Mouse (Mus musculus) layer of hippocampus, adult 9-10 months (tissue): ENCODE data around the gene Mdc1.

Experiments
- DNase-seq: peaks from one replicate; pipeline ENCODE4 v3.0.0; 2022; ENCODE audit warnings: low spot score

The Mdc1 gene

DNA sequence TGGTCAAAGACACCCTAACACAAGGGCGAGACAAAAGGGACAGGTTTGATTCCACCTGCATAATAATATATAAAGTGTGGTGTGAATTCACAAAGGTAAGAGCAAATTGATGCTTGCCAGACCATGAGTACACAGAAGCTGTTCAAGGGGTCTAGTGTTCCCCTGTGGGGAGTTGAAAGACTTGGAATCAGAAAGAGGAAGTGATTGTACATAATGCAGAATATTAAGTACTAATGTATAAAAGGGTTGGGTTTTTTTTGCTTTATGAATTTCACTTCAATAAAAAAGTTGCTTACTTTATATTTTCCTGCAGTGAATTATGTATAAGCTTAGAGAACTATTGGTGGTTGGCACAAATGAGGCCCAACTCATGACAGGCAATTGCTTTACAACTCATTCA is 18.1 kb downstream of the Mdc1 start:
- DNase-seq, result no peak

DNA sequence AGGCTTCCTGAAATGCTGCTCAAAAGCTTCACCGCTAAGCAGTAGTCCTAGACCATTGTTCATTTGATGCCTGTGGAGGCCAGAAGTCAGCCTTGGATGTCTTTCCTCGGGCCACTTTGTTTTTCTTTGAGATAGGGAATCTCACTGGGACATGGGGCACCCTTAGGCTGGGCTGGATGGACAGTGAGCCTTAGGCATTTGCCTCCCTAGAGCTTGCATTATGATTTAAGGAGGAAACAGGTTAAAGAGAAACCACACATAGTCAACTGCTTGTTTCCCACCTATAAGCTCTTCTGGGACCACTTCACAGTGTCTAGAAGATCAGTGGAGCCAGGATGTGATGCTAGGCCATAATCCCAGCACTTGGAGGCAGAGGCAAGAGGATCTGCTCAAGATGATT is 18.5 kb downstream of the Mdc1 start:
- no peak for DNase-seq

DNA sequence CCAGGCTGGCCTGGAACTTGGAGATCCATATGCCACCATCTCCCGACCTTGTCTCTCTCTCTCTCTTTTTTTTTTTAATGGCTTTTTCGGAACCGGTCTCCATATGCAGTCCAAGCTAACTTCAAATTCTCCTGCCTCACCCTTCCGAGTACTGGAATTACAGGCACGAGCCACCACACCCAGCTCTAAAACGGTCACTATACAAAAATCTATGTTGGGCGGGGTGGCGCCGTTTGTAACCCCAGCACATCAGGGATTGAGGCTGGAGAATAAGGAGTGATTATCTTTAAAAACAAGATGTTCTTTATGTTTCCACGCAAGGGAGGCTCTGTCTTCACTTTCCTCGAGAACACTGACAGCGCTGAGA is 19.5 kb downstream of the Mdc1 start:
- DNase-seq, result no peak

DNA sequence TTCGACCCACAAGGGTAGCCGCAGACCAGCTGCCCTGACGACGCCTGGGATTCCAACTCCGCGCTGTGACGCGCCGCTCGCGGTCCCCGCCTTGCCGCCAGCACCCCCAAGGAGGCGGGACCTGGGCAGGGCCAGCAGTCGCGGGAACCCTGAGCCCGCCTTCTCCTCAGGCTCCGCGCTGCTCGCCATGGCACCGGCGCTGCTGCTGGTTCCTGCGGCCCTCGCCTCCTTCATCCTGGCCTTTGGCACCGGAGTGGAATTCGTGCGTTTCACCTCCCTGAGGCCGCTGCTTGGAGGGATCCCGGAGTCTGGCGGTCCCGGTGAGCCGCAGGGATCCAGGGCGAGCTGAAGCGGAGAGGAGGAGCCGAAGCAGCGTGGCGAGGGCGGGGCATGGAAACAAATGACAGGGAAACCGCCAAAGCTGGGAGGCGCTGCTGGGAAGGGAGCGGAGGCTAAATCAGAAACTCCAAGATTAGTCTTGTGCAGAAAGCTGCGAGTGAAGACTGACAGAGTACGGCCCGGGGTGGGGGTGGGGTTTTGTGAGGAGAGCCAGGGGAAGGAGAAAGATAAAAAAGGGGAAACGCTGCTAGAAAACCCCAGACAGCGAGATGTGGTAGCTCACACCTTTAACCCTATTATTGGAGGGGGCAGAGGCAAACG is 20.0 kb downstream of the Mdc1 start, which contains the start of gene Nrm:
TSS of gene Nrm (plus strand) at position 121 of the 660 bp plus-strand sequence.
- DNase-seq, result no peak

DNA sequence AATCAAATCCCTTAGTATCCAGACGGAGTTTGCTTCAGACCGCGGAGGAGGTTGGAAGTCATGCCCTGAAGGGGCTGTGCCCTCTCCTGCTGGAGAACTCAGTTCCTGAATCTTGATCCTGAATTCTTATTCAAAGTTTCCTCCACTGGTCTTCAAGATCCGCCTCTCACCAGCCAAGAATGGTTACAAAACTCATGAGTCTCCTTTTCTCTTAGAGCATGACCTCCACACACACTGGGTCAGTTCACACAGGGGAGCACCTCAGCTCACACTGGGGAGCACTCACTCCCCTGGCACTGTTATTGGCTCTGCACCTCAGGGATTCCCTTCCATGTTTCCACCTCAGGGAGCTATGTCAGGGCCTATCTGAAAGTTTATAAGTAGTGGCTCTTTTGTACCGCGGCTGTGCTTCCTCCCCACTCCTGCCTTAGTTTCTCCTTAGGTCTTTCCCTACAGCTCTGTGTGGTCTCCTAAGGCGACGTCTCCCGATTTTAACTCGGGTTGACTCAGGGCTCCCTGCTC is 23.6 kb downstream of the Mdc1 start:
- DNase-seq, result no peak

DNA sequence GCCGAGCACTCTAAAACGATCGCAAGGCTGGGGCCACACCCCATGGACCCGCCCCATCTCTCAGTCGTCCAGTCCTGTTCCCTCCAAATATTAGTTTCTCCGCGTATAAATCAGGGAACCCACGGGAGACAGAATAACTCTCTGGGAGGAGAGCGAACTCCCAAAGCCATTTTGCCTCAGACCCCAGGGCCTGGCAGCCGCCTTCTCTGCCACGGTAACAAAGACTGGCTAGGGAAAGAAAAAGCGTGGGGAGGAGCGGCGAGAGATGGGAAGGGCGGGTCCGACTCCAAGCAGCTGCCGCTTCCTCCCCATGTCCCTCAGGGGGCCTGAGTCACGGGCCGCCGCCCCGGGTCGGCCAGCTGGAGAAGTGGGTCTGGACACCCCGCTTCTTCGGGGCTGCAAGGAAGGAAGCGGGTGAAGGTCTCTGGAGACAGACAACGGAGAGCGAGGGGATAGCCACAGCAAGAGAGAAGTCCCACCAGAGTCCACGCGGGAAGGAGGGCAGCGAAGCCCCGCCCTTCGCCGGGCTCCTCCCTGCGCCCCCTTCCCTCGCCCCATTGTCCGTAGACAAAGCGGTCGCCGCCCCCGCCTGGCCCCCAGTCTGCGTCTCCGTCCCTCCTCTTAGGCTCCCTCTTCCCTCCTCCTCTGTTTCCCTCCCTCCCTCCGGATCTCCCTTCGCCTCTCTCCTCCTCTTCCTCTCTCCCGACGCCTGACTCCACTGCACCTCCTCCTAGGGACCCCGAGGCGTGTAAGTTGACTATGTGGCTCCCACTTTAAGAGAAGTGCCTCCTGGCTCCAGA is 24.4 kb downstream of the Mdc1 start, which contains the start of gene Ppp1r18:
TSS of gene Ppp1r18 (plus strand) at position 113 of the 800 bp plus-strand sequence.
- no peak for DNase-seq

DNA sequence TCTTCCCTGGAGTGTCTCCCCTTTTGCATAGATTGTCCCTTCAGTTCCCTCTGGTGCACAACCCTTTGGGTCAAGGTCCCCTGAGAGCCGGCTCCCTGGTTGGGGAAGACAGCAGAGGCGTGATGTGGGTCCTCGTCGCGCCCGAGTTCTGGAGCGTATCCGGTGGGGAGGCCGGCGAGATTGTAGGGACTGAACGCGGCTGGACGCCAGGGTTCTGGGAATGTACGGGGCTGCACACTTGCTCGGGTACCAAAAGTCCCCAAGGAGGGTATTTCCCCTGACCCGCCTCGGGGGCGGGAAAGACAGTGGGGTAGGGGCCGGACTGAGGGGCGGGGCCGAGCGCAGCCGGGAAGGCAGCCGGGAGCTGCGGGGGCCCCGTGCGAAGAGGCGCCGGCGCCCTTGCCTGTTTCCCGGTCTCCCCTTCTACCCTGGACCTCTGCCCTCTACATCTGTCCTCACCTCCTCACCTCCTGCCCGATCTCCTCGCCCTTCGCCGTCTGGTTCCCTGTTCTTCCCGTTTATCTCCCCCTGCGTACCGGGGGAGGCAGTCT is 25.0 kb downstream of the Mdc1 start:
- no peak for DNase-seq

DNA sequence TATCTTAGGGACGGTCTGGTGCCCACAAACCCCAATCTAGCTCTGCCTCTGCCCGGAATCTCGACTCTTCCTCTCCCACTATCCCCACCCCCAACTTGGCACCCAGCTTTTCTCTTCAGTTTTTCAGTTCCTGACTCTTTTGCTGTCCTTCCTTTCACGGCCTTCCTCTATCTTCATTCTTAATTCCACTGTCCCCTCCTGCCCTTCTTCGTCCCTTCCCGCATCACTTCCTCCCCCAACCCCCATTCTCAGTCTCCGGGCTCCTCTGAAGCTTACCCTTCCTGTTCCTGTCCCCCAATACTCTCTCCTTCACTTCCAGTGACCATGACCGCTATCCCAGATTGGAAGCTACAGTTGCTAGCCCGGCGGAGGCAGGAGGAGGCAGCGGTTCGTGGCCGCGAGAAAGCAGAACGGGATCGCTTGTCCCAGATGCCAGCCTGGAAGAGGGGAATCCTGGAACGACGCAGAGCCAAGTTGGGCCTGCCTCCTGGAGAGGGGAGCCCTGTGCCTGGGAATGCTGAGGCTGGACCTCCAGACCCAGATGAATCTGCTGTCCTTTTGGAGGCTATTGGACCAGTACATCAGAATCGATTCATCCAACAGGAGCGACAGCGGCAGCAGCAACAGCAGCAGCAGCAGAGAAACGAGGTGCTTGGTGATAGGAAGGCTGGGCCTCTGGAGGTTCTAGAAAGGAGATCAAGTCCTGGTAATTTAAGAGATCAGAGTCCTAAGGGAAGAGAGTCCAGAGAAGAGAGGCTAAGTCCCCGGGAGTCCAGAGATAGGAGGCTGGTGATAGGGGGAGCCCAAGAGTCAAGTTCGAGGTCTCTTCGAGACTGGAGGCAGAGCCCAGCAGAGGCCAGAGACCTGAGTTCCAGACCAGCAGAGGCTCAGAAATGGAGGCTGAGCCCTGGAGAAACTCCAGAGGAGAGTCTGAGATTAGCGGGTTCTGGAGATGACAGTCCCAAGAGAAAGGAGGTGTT is 25.9 kb downstream of the Mdc1 start:
- DNase-seq, result no peak

DNA sequence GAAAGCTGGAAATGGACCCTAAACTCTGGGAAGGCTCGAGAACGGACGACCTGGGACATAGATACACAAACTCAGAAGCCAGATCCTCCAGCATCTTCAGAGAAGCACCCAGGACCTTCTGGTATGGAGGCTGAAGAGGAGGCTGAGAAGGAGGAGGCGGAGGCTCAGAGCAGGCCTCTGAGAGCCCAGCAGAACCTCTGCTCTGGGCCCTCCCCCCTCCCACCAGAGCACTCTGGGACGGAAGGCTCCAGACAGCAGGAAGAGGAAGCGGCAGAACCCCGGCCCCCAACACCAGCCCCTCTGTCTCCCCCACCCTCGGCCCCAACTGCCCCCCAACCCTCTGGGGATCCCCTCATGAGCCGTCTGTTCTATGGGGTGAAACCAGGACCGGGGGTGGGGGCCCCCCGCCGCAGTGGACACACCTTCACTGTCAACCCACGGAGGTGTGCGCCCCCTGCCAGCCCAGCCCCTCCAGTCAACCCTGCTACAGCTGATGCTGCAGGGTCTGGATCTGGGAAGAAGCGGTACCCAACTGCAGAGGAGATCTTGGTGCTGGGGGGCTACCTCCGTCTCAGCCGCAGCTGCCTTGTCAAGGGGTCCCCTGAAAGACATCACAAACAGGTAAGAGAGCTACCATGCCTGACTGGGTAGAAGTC is 27.0 kb downstream of the Mdc1 start:
- no peak for DNase-seq

DNA sequence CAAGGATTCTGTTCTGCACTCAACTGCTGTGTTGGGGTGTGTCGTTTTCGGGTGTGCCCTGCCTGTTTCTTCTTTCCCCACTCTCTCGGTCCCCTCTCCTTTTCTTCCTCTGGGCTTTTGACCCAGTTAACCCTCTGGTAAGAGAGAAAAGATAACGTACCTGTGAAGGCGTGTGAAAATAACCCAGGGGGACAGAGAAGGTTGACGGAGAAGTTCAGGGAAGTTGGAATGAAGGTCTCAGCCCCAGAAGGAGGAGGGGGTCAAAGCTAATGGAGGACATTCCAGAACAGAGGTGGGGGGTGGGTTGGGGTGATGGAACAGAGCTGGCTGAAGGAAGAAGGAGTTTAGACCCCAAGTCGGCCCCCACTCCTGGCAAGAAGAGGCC is 27.6 kb downstream of the Mdc1 start:
- DNase-seq, result no peak

DNA sequence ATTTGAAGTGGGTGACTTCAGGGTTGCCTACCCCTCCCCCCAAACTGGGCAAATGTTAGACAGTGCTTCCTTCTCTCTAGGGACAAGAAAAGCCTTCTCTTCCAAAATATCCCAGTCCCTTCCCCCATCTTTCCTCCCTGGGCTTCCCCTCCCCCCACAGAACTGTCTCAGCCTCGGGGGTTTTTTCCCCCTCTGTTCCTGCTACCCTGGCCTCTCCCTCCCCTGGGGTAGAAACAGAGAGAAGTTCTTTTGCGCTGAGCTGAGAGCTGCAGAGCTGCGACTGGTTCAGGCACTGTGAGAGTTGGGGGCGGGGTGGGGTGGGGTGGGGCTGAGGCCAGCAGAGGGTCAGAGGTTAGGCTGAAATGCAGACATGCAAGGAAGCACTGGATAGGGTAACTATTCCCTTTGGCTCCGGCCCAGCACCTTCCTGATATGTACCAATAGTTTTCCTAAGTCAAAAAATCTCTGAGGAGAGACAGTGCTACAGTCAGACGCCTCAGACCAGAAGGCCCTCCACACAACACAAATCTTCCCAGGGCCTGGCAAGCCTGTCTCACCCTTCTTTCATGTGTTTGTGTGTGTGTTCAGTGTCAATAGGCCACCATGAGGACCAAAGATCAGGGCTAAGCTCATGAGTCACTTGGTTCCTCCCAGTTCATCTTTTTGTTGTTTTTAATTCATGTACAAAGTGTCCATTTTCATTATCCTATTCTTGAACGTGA is 28.2 kb downstream of the Mdc1 start:
- DNase-seq, result no peak

DNA sequence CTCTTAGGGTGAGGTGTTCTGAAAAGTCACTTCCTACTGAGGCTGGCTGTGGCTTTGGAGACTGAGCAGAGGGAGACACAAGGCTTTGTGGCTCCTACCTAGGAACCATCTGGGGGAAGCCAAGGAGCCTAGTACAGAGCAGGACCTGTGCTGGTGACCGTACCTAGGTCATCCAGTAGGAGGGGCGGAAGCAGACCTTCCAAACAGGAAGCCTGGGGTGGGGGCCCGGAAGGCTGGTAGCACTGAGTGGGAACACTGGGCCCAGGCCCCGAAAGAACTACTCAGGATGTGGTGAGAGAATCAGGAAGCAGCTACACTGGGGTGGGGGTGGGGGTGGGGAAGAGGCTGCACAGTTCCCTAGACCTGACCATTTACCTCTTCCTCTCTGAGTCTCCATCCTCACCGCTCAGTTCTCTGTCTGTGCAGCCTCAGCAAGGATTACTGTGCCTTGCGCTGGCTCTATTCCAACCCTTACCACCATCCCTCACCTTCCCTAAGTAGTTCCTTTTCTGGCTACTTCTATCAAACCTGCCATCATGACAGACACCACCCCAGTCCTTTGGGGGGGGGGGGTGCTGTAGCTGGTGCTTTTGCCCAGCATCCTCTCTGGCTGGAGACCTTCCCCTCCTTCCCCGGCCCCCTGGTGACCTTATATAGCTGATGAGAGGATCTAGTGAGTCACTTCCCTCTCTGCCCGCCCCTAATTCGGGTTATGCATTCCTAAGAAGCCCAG is 29.0 kb downstream of the Mdc1 start:
- no peak for DNase-seq

DNA sequence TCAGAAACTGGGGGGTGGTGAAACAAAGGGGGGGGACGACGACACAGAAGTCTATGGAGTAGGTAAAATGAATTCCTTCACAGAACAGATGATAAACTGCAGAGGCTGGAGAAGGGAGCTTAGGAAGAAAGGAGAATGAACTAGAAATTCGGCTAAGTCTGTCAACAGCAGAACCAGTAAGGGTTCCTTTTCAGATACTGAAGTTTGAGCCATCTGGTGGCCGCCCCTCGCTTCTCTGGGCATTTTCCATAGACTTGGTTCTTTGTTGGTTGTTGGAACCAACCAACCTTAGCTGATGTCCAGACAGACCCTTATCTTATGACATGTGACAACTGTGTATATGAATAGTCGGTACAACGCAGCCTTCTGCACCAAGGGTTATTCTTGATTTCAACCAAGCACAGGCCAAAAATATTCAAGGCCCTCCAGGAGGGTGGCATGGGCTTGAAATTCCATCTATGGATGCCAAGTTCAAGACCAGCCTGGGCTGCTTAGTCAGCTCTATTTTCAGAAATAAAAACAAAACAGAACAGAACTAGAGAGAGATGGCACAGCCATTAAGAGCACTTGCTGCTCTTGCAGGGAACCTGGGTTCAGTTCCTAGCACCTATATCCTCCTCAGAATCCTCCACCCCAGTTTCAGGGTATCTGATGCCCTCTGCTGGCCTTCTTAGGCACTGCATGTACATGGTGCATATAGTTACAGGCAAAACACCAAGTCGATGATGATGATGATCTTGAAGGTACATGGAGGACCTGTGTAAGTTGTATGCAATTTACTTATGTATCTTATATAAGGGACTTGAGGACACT is 29.8 kb downstream of the Mdc1 start:
- DNase-seq, result no peak

DNA sequence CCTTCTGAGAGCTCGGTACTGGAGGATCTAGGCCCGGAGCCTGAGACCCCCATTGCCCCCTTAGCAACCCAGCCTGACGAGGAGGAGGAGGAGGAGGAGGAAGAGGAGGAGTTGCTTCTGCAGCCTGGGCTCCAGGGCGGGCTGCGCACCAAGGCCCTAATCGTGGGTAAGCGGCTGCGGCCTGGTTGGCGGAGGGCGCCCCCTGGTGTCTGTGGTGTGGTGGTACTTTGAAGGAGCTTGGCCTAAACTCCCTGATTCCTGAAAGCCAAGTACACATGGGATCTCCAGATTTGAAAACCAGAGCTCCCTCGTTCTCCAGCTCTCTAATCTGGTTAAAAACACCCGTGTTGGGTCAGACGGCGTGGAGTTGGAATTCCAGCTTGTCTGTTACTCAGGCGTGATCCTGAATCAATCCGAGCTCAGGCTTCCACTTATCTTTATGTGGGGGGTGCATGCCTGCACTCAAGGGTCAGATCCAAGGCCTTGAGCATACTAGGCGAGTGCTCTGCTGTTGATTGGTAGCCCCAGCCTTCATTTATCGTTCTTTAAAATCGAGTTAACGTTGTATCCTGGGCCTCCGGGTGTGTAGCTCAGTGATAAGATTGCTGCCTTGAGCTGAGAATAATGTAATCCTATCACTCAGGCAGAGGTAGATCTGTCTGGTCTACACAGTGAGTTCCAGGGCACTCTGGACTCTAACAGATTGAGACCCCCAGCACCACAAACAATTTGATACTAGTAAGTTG is 32.6 kb downstream of the Mdc1 start:
- no peak for DNase-seq

DNA sequence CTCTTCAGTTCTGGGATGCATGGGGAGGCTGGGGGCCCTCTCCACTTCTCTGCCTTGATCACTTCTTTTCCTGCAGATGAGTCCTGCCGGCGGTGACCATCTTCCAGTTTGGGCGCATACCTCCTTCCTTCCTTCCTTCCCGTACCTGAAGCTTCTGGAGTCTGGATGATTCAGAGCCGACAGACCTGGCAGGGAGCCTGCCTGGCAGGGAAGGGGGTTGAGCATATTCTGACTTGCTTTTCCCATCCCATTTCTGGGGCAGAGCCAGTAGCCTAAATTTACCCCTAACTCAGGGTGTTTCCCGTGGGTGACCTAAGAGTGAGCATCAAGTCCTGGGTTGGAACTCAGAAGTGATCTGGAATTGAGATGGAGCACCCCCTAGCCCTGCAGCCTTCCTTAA is 33.4 kb downstream of the Mdc1 start:
- no peak for DNase-seq

DNA sequence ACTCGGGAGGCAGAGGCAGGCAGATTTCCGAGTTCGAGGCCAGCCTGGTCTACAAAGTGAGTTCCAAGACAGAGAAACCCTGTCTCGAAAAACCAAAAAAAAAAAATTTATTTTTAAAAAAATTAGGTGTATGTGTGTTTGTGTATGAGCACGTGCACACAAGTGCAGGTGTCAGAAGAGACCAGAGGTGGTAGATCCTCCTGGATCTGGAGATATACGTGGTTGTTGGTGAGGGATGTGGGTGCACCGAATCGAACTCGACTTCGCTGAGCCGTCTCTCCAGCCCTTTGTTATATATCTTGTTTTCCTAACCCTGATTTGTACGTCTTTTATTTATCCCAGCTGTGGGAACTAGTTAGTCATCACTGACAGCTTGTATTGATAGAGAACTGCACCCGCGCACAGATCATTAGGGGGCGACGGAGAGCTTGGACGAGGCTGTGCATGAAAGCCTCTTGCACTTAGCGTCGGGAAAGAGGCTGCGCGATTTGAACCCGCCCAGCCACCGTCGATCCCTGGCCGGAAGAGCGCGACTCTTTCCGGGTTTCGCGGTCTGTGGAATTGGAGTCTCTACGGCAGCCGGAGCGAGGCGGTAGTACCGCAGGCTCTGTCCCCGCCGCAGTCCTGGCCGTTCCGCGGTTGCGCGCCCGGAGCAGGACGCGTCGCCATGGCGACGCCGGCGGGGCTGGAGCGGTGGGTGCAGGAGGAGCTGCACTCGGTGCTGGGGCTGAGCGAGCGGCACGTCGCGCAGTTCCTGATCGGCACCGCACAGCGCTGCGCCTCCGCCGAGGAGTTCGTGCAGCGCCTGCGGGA is 38.1 kb downstream of the Mdc1 start, which contains the start of gene Dhx16:
TSS of gene Dhx16 (plus strand) at position 575 of the 813 bp plus-strand sequence.
- peak; percentile 93 for DNase-seq

DNA sequence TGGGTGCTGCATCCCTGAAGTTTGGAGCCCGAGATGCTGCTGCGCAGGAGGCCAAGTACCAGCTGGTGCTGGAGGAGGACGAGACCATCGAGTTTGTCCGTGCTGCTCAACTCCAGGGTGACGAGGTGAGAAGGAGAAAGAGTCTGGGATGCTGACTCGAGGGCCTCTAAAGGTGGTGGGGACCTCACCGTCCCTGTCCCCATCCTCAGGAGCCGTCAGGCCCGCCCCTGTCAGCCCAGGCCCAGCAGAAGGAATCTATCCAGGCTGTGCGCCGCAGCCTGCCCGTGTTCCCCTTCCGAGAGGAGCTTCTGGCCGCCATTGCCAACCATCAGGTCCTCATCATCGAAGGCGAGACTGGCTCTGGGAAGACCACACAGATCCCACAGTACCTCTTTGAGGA is 41.6 kb downstream of the Mdc1 start:
- no peak for DNase-seq
